Mouse (Mus musculus) stomach, embryonic 14.5 days (tissue): ENCODE measurements at regions not wholly inside any gene's neighbourhood (a gene's known extent, or its start where the extent isn't known, plus 50 kb on each side); places are given as distances from the start of the nearest gene placed in this dataset.

Experiments used
- ATAC-seq: fragments of 200-750 bp; cut with Nextera tagmentation; 2 replicates; pipeline ENCODE4 v1.8.0; 2017; ENCODE audit warnings: low read depth, moderate TSS enrichment; ENCODE audit not compliant: insufficient number of reproducible peaks, insufficient read depth, low FRiP score
- H3K27ac ChIP-seq: fragments of 300-500 bp; sonication (generic); 2 replicates; pipeline ENCODE4 v1.5.1; 2014; ENCODE audit warnings: mild to moderate bottlenecking, low read length, moderate library complexity, mixed read lengths
- H3K27me3 ChIP-seq: fragments of 300-500 bp; sonication (generic); 2 replicates; pipeline ENCODE4 v1.6.1; 2014; ENCODE audit warnings: low read length, control low read depth, mixed read lengths; ENCODE audit not compliant: control insufficient read depth, insufficient read depth
- H3K36me3 ChIP-seq: fragments of 300-500 bp; sonication (generic); 2 replicates; pipeline ENCODE4 v1.6.1; 2014; ENCODE audit warnings: mild to moderate bottlenecking, control low read depth, low read length, moderate library complexity, mixed read lengths; ENCODE audit not compliant: control insufficient read depth, insufficient read depth
- H3K4me1 ChIP-seq: fragments of 300-500 bp; sonication (generic); 2 replicates; pipeline ENCODE4 v1.6.1; 2014; ENCODE audit warnings: low read length, control low read depth, mixed read lengths; ENCODE audit not compliant: control insufficient read depth, insufficient read depth
- H3K4me2 ChIP-seq: fragments of 300-500 bp; sonication (generic); replicated peaks from 2 replicates; pipeline ENCODE4 v1.6.1; 2014; ENCODE audit warnings: low read depth, low read length, control low read depth
- H3K4me3 ChIP-seq: fragments of 300-500 bp; sonication (generic); 2 replicates; pipeline ENCODE4 v1.5.1; 2014; ENCODE audit warnings: low read depth, low read length, control low read depth
- H3K9ac ChIP-seq: fragments of 300-500 bp; sonication (generic); replicated peaks from 2 replicates; pipeline ENCODE4 v1.6.1; 2014; ENCODE audit warnings: low read depth, mild to moderate bottlenecking, control low read depth, low read length, moderate library complexity, mixed read lengths
- H3K9me3 ChIP-seq: fragments of 300-500 bp; sonication (generic); 2 replicates; pipeline ENCODE4 v1.6.1; 2016; ENCODE audit warnings: low read depth, low read length, control low read depth; ENCODE audit not compliant: control insufficient read depth
- WGBS: fragments of 180-500 bp; shearing (Covaris S2); extraction: QIAGEN DNeasy Blood & Tissue Kit; methylation state at CpG from one replicate; pipeline ENCODE4 v1.1.7; 2014; 5-methylcytosine and 5-hydroxymethylcytosine counted together

GRCm38 (mm10) chr13:37495272-37495932, 150.4 kb downstream of the Ly86 start:
- ATAC-seq = no peak
- Histone ChIP-seq H3K4me3 (no peak overlapping the region), H3K4me1 (no peaks in the 10 kb centered on the region), H3K9ac (no peak overlapping the region), H3K9me3 (no peaks in the 10 kb centered on the region), H3K27me3 (no peaks in the 10 kb centered on the region), H3K4me2 (no peak overlapping the region), H3K27ac (no peak overlapping the region), H3K36me3 (no peaks in the 10 kb centered on the region)
- 71% methylated on average over 8 of the region's 8 CpGs for WGBS

GRCm38 (mm10) chr13:37497986-37498385, 153.0 kb downstream of the Ly86 start:
- H3K27me3 ChIP-seq = no peaks in the 10 kb centered on the region
- H3K36me3 ChIP-seq = no peaks in the 10 kb centered on the region
- no peak overlapping the region for H3K9ac ChIP-seq
- no peaks in the 10 kb centered on the region for H3K9me3 ChIP-seq
- no peak overlapping the region for H3K4me3 ChIP-seq
- WGBS = 61% methylated on average over 3 of the region's 3 CpGs
- no peak for ATAC-seq
- H3K4me2 ChIP-seq = no peak overlapping the region
- no peak overlapping the region for H3K27ac ChIP-seq
- no peaks in the 10 kb centered on the region for H3K4me1 ChIP-seq

GRCm38 (mm10) chr13:37500668-37501286, 155.8 kb downstream of the Ly86 start:
- H3K4me1 ChIP-seq = 0 out of 2 replicates have a peak, but pooled peaks cover 7% of the 10 kb centered on the region
- H3K27me3 ChIP-seq = no peaks in the 10 kb centered on the region
- no peaks in the 10 kb centered on the region for H3K9me3 ChIP-seq
- no peak overlapping the region for H3K4me2 ChIP-seq
- no peaks in the 10 kb centered on the region for H3K36me3 ChIP-seq
- 58% methylated on average over 4 of the region's 4 CpGs for whole genome bisulfite sequencing
- H3K27ac ChIP-seq = no peak overlapping the region; the same call in 1 of the 2 replicates
- H3K4me3 ChIP-seq = no peak overlapping the region
- ATAC-seq = 0 out of 2 replicates have a peak, but pooled peaks have one; percentile 23
- H3K9ac ChIP-seq = no peak overlapping the region

GRCm38 (mm10) chr13:37503449-37503848, 158.4 kb downstream of the Ly86 start:
- H3K4me1 ChIP-seq = peaks cover 16% of the 10 kb centered on the region
- WGBS = 88% methylated on average over 6 of the region's 6 CpGs
- H3K9me3 ChIP-seq = no peaks in the 10 kb centered on the region
- H3K27ac ChIP-seq = no peak overlapping the region
- H3K4me3 ChIP-seq = no peak overlapping the region
- H3K27me3 ChIP-seq = no peaks in the 10 kb centered on the region
- H3K9ac ChIP-seq = no peak overlapping the region
- no peak for ATAC-seq
- H3K36me3 ChIP-seq = no peaks in the 10 kb centered on the region
- no peak overlapping the region for H3K4me2 ChIP-seq

GRCm38 (mm10) chr13:37503898-37504297, 158.9 kb downstream of the Ly86 start:
- WGBS = 86% methylated on average over 3 of the region's 3 CpGs
- H3K4me3 ChIP-seq = no peak overlapping the region
- H3K27me3 ChIP-seq = no peaks in the 10 kb centered on the region
- no peak overlapping the region for H3K27ac ChIP-seq
- H3K9me3 ChIP-seq = no peaks in the 10 kb centered on the region
- H3K4me1 ChIP-seq = peaks cover 20% of the 10 kb centered on the region
- H3K9ac ChIP-seq = no peak overlapping the region
- ATAC-seq = no peak
- no peaks in the 10 kb centered on the region for H3K36me3 ChIP-seq
- H3K4me2 ChIP-seq = no peak overlapping the region

GRCm38 (mm10) chr13:37504373-37504772, 159.4 kb downstream of the Ly86 start:
- Histone ChIP-seq H3K9ac (no peak overlapping the region), H3K27ac (no peak overlapping the region), H3K36me3 (no peaks in the 10 kb centered on the region), H3K4me3 (no peak overlapping the region), H3K9me3 (no peaks in the 10 kb centered on the region), H3K27me3 (no peaks in the 10 kb centered on the region), H3K4me2 (no peak overlapping the region), H3K4me1 (peaks cover 24% of the 10 kb centered on the region)
- ATAC-seq = no peak
- WGBS = 69% methylated on average over 10 of the region's 10 CpGs

- H3K36me3 ChIP-seq = no peaks in the 10 kb centered on the region
- peak overlapping the region; percentile 71; the same call in 1 of the 2 replicates for H3K27ac ChIP-seq
- no peak overlapping the region for H3K4me2 ChIP-seq
- WGBS = 73% methylated on average over 3 of the region's 3 CpGs
- ATAC-seq = no peak
- H3K9ac ChIP-seq = no peak overlapping the region
- H3K4me3 ChIP-seq = no peak overlapping the region
- no peaks in the 10 kb centered on the region for H3K9me3 ChIP-seq
- no peaks in the 10 kb centered on the region for H3K27me3 ChIP-seq
- H3K4me1 ChIP-seq = peaks cover 31% of the 10 kb centered on the region
These were observed 160.6 kb downstream of the Ly86 start for GRCm38 (mm10) chr13:37505617-37506016.

- ATAC-seq = no peak
- Histone ChIP-seq H3K9ac (no peak overlapping the region), H3K4me2 (no peak overlapping the region), H3K27me3 (no peaks in the 10 kb centered on the region), H3K4me3 (no peak overlapping the region), H3K9me3 (no peaks in the 10 kb centered on the region), H3K36me3 (no peaks in the 10 kb centered on the region), H3K27ac (peak overlapping the region; percentile 71; the same call in 1 of the 2 replicates), H3K4me1 (peaks cover 31% of the 10 kb centered on the region)
- 63% methylated on average over 10 of the region's 10 CpGs for WGBS
These were observed 161.0 kb downstream of the Ly86 start for GRCm38 (mm10) chr13:37506046-37506445.
